Mouse (Mus musculus) intestine, postnatal 0 days (tissue): ENCODE measurements around the gene Mast1. TPM values are rescaled to one million over a fixed set of nuclear protein-coding genes. Genes with fewer than 3 reads are reported as not detected.
A peak's percentile ranks its signal among the peaks of the same experiment; 100 is the strongest.

ENCODE experiments used
- ATAC-seq: fragments of 200-750 bp; cut with Nextera tagmentation; 2 replicates; pipeline ENCODE4 v1.8.0; 2017; ENCODE audit warnings: mild to moderate bottlenecking, moderate TSS enrichment, moderate library complexity
- H3K27ac ChIP-seq: fragments of 300-500 bp; sonication (generic); 2 replicates; pipeline ENCODE4 v1.5.1; 2014; ENCODE audit warnings: mild to moderate bottlenecking, low read depth, low read length, moderate library complexity
- H3K27me3 ChIP-seq: fragments of 300-500 bp; sonication (generic); replicated peaks from 2 replicates; pipeline ENCODE4 v1.6.1; 2014; ENCODE audit warnings: low read length, mixed read lengths; ENCODE audit not compliant: control insufficient read depth, insufficient read depth
- H3K36me3 ChIP-seq: fragments of 300-500 bp; sonication (generic); 2 replicates; pipeline ENCODE4 v1.6.1; 2014; ENCODE audit warnings: mild to moderate bottlenecking, moderate library complexity; ENCODE audit not compliant: control insufficient read depth, insufficient read depth
- H3K4me1 ChIP-seq: fragments of 300-500 bp; sonication (generic); replicated peaks from 2 replicates; pipeline ENCODE4 v1.6.1; 2014; ENCODE audit warnings: antibody characterized with exemption, low read length, mixed read lengths; ENCODE audit not compliant: control insufficient read depth, insufficient read depth
- H3K4me2 ChIP-seq: fragments of 300-500 bp; sonication (generic); replicated peaks from 2 replicates; pipeline ENCODE4 v1.6.1; 2014; ENCODE audit warnings: low read depth, mild to moderate bottlenecking, moderate library complexity
- H3K4me3 ChIP-seq: fragments of 300-500 bp; sonication (generic); 2 replicates; pipeline ENCODE4 v1.5.1; 2014; ENCODE audit warnings: low read depth, low read length
- H3K9ac ChIP-seq: fragments of 300-500 bp; sonication (generic); 2 replicates; pipeline ENCODE4 v1.6.1; 2014; ENCODE audit warnings: mild to moderate bottlenecking, low read depth, low read length
- H3K9me3 ChIP-seq: fragments of 300-500 bp; sonication (generic); 2 replicates; pipeline ENCODE4 v1.6.1; 2016; ENCODE audit warnings: mixed run types; ENCODE audit not compliant: control insufficient read depth
- CTCF ChIP-seq: sonication (generic); IDR thresholded peaks from 2 replicates; pipeline ENCODE4 v1.5.1; 2016; ENCODE audit warnings: low read depth, mild to moderate bottlenecking, control low read depth, antibody characterized with exemption, moderate library complexity
- WGBS: fragments of 180-500 bp; shearing (Covaris S2); extraction: QIAGEN DNeasy Blood & Tissue Kit; methylation state at CpG from one replicate; pipeline ENCODE4 v1.1.7; 2014; 5-methylcytosine and 5-hydroxymethylcytosine counted together
- polyA plus RNA-seq: library from polyadenylated mRNA; unstranded; fragments of >200 nt; fragmentation: Nextera tagmentation; extraction: Ambion mirVana; gene quantifications from 2 replicates; pipeline ENCODE4 v1.2.1, GENCODE M21; 2015

The Mast1 gene
- polyA plus RNA-seq, 1 experiment from 2014 or later: 1.1 TPM

GRCm38 (mm10) chr8:84902367-84902919, 34.7 kb downstream of the Mast1 start:
- no peaks in the 10 kb centered on the region for H3K27me3 ChIP-seq
- no peak for TF ChIP-seq CTCF
- peak overlapping the region; percentile 77 for H3K27ac ChIP-seq
- H3K36me3 ChIP-seq: no peaks in the 10 kb centered on the region
- peak overlapping the region; percentile 65 for H3K4me3 ChIP-seq
- no peak for ATAC-seq
- H3K4me1 ChIP-seq: no peaks in the 10 kb centered on the region
- WGBS: 4% methylated on average over 24 of the region's 24 CpGs
- H3K9me3 ChIP-seq: no peaks in the 10 kb centered on the region
- peak overlapping the region; percentile 71 for H3K9ac ChIP-seq
- H3K4me2 ChIP-seq: peak overlapping the region; percentile 99

GRCm38 (mm10) chr8:84901752-84902151, 35.4 kb downstream of the Mast1 start, which contains the start of gene Klf1:
Klf1 (plus strand) TSS chr8:84901928.
- ATAC-seq: no peak
- peak within 1 kb of the TSS; percentile 77 for H3K27ac ChIP-seq
- no peak for TF ChIP-seq CTCF
- H3K9me3 ChIP-seq: no peaks in the 10 kb centered on the region
- 61% methylated on average over 3 of the region's 3 CpGs for WGBS
- H3K4me1 ChIP-seq: no peaks in the 10 kb centered on the region
- peak within 1 kb of the TSS; percentile 65 for H3K4me3 ChIP-seq
- no peaks in the 10 kb centered on the region for H3K27me3 ChIP-seq
- H3K36me3 ChIP-seq: no peaks in the 10 kb centered on the region
- peak within 1 kb of the TSS; percentile 99 for H3K4me2 ChIP-seq
- H3K9ac ChIP-seq: peak within 1 kb of the TSS; percentile 71

- ATAC-seq: no peak
- Histone ChIP-seq H3K27me3 (no peaks in the 10 kb centered on the region), H3K9me3 (no peaks in the 10 kb centered on the region), H3K36me3 (no peaks in the 10 kb centered on the region), H3K4me2 (no peak overlapping the region), H3K9ac (no peak overlapping the region), H3K27ac (no peak overlapping the region), H3K4me3 (no peak overlapping the region), H3K4me1 (no peaks in the 10 kb centered on the region)
- TF ChIP-seq CTCF: no peak
- WGBS: 66% methylated on average over 4 of the region's 4 CpGs
Observed at GRCm38 (mm10) chr8:84901071-84901470, 36.1 kb downstream of the Mast1 start.

- H3K27me3 ChIP-seq: no peaks in the 10 kb centered on the region
- no peak for TF ChIP-seq CTCF
- no peak overlapping the region for H3K4me2 ChIP-seq
- no peaks in the 10 kb centered on the region for H3K9me3 ChIP-seq
- no peak overlapping the region for H3K27ac ChIP-seq
- 0 out of 2 replicates have a peak, but pooled peaks cover 3% of the 10 kb centered on the region for H3K4me1 ChIP-seq
- 94% methylated on average over 5 of the region's 5 CpGs for WGBS
- H3K4me3 ChIP-seq: no peak overlapping the region
- H3K9ac ChIP-seq: no peak overlapping the region
- ATAC-seq: no peak
- peaks cover 2% of the 10 kb centered on the region; the same call in 1 of the 2 replicates for H3K36me3 ChIP-seq
Observed at GRCm38 (mm10) chr8:84895963-84896362, 41.2 kb downstream of the Mast1 start.

GRCm38 (mm10) chr8:84893709-84894134, 43.4 kb downstream of the Mast1 start, which contains the start of gene Gcdh:
Gcdh (minus strand) TSS chr8:84893921.
- H3K27ac ChIP-seq: no peak within 1 kb of the TSS
- no peak for TF ChIP-seq CTCF

GRCm38 (mm10) chr8:84892993-84893708, 44.0 kb downstream of the Mast1 start:
- Histone ChIP-seq H3K4me3 (peak overlapping the region; percentile 53), H3K36me3 (peaks cover 8% of the 10 kb centered on the region), H3K4me2 (peak overlapping the region; percentile 90), H3K27me3 (no peaks in the 10 kb centered on the region), H3K27ac (no peak overlapping the region), H3K9ac (peak overlapping the region; percentile 43), H3K9me3 (no peaks in the 10 kb centered on the region), H3K4me1 (0 out of 2 replicates have a peak, but pooled peaks cover 3% of the 10 kb centered on the region)
- TF ChIP-seq CTCF: no peak
- ATAC-seq: peak; percentile 37
- WGBS: 11% methylated on average over 31 of the region's 31 CpGs

More at GRCm38 (mm10) chr8:84893709-84894134, 43.4 kb downstream of the Mast1 start, which contains the start of gene Gcdh:
- Histone ChIP-seq H3K36me3 (peaks cover 2% of the 10 kb centered on the region; the same call in 1 of the 2 replicates), H3K4me2 (peak within 1 kb of the TSS; percentile 90), H3K4me3 (peak within 1 kb of the TSS; percentile 53), H3K27me3 (no peaks in the 10 kb centered on the region), H3K9ac (peak within 1 kb of the TSS; percentile 43), H3K4me1 (0 out of 2 replicates have a peak, but pooled peaks cover 3% of the 10 kb centered on the region), H3K9me3 (no peaks in the 10 kb centered on the region)
- WGBS: under 1% methylated on average over 11 of the region's 11 CpGs
- peak; percentile 98 for ATAC-seq
